Mouse (Mus musculus): ENCODE results near the gene Pomp.

Gene Pomp

GRCm38 (mm10) chr5:147848164-147848863 lies 11.9 kb upstream of the Pomp start:
- in situ Hi-C loops (cut with MboI; ENCODE audit: unreplicated experiment in 2 of 2): loop anchor here (5.0 to 25.0 kb wide), 6 partner anchors 261 to 934 kb away; no protein-coding TSS in a partner anchor

DNA sequence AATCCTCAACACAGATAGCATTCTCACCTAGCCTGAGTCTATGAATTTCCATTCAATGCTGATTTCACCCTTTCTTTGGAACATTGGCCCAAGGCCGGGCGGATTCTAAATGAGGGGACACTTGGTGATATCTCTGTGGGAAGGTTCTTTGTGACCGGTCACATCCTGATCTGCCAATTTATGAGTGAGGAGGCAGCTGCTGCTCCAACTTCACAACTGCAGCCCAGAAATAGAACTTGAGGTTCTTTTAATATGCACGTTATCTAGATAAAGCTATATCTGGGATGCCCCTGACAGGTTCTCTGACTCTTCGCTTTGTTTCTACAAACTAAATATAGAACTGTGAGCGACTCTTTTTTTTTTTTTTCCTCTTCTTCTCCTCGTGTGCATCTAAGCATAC lies 10.1 kb upstream of the Pomp start:
- in situ Hi-C loops (cut with MboI; ENCODE audit: unreplicated experiment in 2 of 2): loop anchor here in 1 of 2 experiments (25.0 kb wide), 3 partner anchors 387 to 1787 kb away; partner anchors contain the start of gene Hsph1

GRCm38 (mm10) chr5:147860076-147860448 lies 199 bp upstream of the Pomp start:
- in situ Hi-C loops (cut with MboI; ENCODE audit: unreplicated experiment in 2 of 2): loop anchor here (5.0 to 25.0 kb wide), 5 partner anchors 37 to 1777 kb away; partner anchors contain the start of genes Gtf3a (in 1 of the 2) and Hsph1 (in 1 of the 2)

GRCm38 (mm10) chr5:147868674-147869073 lies 8.4 kb downstream of the Pomp start:
- in situ Hi-C loops (cut with MboI; ENCODE audit: unreplicated experiment in 2 of 2): loop anchor here (10.0 to 25.0 kb wide), 4 partner anchors 369 to 1769 kb away; partner anchors contain the start of genes Gtf3a (in 1 of the 2) and Hsph1 (in 1 of the 2)

DNA sequence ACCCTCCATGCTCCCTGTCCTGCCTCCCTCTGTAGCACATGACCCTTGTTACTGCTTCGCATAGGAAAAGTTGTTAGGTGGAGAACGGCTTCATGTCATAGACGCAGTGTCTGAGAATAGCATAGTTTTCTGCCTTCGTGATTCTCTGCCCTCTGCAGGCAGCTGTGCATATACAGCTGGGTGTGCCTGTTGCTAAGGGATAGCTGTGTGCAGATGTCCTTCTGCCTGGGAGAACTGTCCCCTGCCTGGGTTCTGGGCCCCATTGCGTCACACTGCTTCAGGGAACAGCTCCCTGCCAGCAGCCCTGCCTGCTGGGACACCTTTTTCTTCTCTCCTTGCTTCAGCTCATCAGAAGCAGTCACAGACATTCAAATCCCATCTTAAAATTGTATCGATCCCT lies 9.3 kb downstream of the Pomp start:
- in situ Hi-C loops (cut with MboI; ENCODE audit: unreplicated experiment in 2 of 2): loop anchor here (10.0 to 25.0 kb wide), 4 partner anchors 368 to 1768 kb away; partner anchors contain the start of genes Gtf3a (in 1 of the 2) and Hsph1 (in 1 of the 2)

- in situ Hi-C loops (cut with MboI; ENCODE audit: unreplicated experiment in 2 of 2): loop anchor here in 1 of 2 experiments (25.0 kb wide), 3 partner anchors 367 to 1767 kb away; partner anchors contain the start of gene Hsph1
Observed at GRCm38 (mm10) chr5:147870296-147870695, 10.0 kb downstream of the Pomp start.

DNA sequence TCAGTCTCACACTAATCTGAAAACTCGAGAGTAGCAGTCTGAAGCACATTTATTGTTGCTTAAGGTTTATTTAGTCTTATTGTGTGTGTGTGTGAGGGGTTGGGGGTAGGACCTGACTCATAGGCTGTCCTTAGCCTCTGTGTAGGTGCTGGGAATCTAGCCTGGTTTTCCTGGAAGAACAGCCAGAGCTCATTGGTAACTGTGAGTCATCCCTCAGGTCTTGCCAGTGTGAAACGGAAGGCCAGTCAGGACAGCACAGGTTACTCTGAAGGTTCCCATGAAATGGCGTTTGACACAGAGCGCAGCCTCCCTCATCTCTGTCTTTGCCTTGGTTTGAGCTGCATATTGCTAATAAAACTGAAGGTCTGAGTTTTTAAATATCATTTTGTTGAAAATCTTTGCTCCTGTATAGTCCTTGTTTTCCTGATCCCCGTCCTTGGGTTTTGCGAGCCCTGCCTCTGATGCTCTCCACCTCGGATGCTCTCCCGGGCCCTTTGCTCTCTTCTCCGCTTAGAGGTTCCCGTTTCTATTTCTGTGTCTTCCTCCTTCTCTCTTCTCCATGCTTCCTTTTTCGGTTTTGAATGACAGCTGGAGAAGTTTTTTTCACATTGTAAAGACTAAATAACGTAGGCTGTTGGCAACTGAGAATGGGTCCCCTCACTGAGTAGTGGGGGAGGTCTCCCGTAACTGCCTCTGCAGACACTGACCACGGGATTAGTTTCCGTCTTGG lies 11.0 kb downstream of the Pomp start:
- in situ Hi-C loops (cut with MboI; ENCODE audit: unreplicated experiment in 2 of 2): loop anchor here in 1 of 2 experiments (25.0 kb wide), 3 partner anchors 366 to 1766 kb away; partner anchors contain the start of gene Hsph1

- in situ Hi-C loops (cut with MboI; ENCODE audit: unreplicated experiment in 2 of 2): loop anchor here (25.0 kb wide), 6 partner anchors 363 to 1763 kb away; partner anchors contain the start of genes Rnf6 (in 2 of the 2), Hsph1 (in 1 of the 2) and Tex26 (in 1 of the 2)
Observed at GRCm38 (mm10) chr5:147874491-147875065, 14.3 kb downstream of the Pomp start.

- in situ Hi-C loops (cut with MboI; ENCODE audit: unreplicated experiment in 2 of 2): loop anchor here (25.0 kb wide), 3 partner anchors 1213 to 1663 kb away; partner anchors contain the start of genes Rnf6 (in 2 of the 2) and Tex26 (in 1 of the 2)
Observed at GRCm38 (mm10) chr5:147875210-147875609, 14.9 kb downstream of the Pomp start.

GRCm38 (mm10) chr5:147877520-147877919 lies 17.3 kb downstream of the Pomp start:
- in situ Hi-C loops (cut with MboI; ENCODE audit: unreplicated experiment in 2 of 2): loop anchor here (25.0 kb wide), 3 partner anchors 1215 to 1665 kb away; partner anchors contain the start of genes Rnf6 (in 2 of the 2) and Tex26 (in 1 of the 2)

- in situ Hi-C loops (cut with MboI; ENCODE audit: unreplicated experiment in 2 of 2): loop anchor here (25.0 kb wide), 3 partner anchors 1218 to 1668 kb away; partner anchors contain the start of genes Rnf6 (in 2 of the 2) and Tex26 (in 1 of the 2)
Observed at GRCm38 (mm10) chr5:147879971-147880682, 19.9 kb downstream of the Pomp start.

DNA sequence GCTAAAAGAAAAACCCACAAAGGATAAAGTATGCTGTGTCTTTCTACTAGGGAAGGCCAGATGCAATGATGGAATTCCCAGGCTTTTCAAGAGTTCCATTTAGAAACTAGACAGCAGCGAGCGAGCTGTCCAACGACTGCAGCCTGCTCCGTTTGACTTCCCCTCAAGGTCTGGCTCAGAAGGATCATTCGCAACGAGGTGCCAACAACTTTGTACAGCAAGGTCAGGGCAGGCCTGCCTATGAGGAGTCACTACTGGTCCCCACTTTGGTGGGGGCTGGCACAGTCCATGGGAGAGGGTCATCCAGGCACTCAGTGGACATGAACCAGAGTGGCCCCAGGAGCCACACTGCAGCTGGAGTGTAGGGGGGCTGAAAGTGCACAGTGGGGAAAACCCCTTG lies 23.3 kb downstream of the Pomp start:
- in situ Hi-C loops (cut with MboI; ENCODE audit: unreplicated experiment in 2 of 2): loop anchor here (25.0 kb wide), 3 partner anchors 1221 to 1671 kb away; partner anchors contain the start of genes Rnf6 (in 2 of the 2) and Tex26 (in 1 of the 2)

- in situ Hi-C loops (cut with MboI; ENCODE audit: unreplicated experiment in 2 of 2): loop anchor here (25.0 kb wide), 3 partner anchors 1226 to 1676 kb away; partner anchors contain the start of genes Rnf6 (in 2 of the 2) and Tex26 (in 1 of the 2)
Observed at GRCm38 (mm10) chr5:147888313-147889297, 28.3 kb downstream of the Pomp start.

DNA sequence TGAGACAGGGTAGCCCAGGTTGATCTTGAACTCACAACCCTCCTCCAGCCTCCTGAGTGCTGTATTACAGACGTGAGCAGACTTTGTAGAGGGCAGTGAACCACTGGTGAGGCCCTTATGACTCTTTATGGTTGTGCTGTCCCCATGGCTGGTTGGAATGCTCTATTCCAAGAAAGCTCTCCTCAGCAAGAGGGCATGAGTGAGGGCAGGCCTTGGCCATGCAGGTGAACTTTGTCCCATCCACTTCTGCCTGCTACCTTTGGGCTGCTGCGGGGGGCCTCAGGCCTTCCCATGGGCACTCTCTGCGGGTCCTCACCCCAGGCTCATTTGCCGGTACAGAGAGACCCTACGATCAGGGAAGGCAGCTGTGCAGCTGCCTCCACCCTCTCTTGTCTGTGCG lies 32.5 kb downstream of the Pomp start:
- in situ Hi-C loops (cut with MboI; ENCODE audit: unreplicated experiment in 2 of 2): loop anchor here (10.0 to 25.0 kb wide), 5 partner anchors 1218 to 1742 kb away; partner anchors contain the start of genes Rnf6 (in 2 of the 2), Hsph1 (in 1 of the 2) and Tex26 (in 1 of the 2)

DNA sequence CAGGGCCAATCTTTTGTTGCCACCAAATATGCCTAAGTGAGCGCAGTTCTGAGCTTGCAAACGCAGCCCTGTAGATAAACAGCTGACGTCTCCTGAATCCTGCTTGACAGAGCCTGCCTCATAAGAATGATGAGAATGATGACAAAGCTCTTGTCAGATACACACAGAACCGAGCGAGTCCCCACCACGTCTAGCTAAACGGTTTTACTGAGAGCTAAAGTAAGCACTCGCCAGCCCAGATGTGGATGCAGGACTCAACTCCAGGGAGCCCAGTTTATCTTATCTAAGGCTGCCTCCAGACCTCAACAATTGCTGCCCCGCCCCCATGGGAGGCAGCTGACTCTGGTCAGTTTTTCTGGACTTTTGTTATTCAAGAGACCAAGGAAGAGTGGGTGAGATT lies 32.9 kb downstream of the Pomp start:
- in situ Hi-C loops (cut with MboI; ENCODE audit: unreplicated experiment in 2 of 2): loop anchor here (10.0 to 25.0 kb wide), 5 partner anchors 1218 to 1742 kb away; partner anchors contain the start of genes Rnf6 (in 2 of the 2), Hsph1 (in 1 of the 2) and Tex26 (in 1 of the 2)

DNA sequence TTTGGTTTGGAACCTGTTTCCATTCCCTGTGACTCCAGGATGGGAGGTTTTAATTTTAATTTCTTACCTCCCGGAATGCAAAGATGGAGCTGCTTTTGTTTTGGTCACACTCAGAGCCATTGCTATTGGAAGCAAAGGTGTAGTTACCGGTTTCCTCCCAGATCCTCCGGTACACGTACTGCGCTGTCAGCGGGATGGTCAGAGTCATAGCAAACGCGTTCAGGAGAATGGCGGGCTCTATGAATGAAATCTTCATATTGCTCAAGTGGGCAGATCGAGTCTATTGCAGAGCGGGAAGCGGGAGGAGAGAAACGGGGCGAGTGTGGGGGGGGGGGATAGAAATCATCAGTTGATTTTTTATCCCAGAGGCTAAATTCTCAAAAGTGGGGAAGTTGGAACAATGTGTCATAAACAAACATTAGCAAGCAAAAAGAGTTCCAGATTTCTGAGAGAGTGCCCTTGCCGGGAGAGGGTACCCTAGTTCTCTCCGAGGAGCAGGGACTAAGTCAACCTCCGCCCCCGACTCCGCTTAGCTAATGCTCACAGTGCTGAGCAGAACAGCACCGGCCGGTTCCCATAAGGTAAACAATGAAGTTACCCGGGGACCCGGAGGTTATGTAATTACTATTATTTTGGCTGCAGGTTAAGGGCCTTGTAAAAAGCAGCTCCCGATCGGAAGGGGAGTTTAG lies 33.6 kb downstream of the Pomp start:
- in situ Hi-C loops (cut with MboI; ENCODE audit: unreplicated experiment in 2 of 2): loop anchor here (10.0 to 25.0 kb wide), 5 partner anchors 1219 to 1741 kb away; partner anchors contain the start of genes Rnf6 (in 2 of the 2), Hsph1 (in 1 of the 2) and Tex26 (in 1 of the 2)

Measured in v-Abl transformed pro-B cells (cell line).